Mouse (Mus musculus) right cerebral cortex, postnatal 36 days (tissue): Measurements from ENCODE around the gene Prss12.

Experiments used
- DNase-seq, 2 experiments: peaks; one replicate each; pipeline ENCODE4 v3.0.0; 2022; ENCODE audit warnings: low spot score in 2 of 2, mixed read lengths in 1 of 2

Prss12 gene

GRCm38 (mm10) chr3:123446708-123447537 is at the start of gene Prss12:
Gene Prss12 (plus strand): TSS chr3:123446913.
- peak; percentile 37 to 43 for DNase-seq

- DNase-seq, result no peak
Observed at GRCm38 (mm10) chr3:123397562-123398481, 48.9 kb upstream of the Prss12 start.

GRCm38 (mm10) chr3:123404945-123405344 is 41.8 kb upstream of the Prss12 start:
- no peak for DNase-seq

- no peak for DNase-seq
Observed at GRCm38 (mm10) chr3:123411821-123412578, 34.7 kb upstream of the Prss12 start.

DNA sequence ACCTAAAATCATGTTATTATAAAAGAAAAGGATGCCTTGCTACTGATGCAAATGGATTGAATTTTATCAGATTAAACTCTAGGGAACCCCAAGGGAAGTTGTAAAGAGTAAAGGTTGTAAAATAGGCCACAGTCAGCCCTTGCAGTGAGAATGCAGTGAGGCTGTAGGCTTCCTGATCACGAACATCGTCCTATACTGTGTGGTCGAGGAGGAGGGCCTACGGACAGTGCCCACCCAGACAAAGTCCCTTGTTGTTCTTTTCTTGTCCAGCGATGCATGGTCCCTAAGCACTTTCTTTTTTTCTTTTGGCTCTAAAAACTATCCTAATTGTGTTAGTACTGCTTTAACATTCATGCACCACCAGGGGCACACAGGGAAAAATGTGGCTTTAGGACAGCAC is 33.5 kb upstream of the Prss12 start:
- no peak for DNase-seq

DNA sequence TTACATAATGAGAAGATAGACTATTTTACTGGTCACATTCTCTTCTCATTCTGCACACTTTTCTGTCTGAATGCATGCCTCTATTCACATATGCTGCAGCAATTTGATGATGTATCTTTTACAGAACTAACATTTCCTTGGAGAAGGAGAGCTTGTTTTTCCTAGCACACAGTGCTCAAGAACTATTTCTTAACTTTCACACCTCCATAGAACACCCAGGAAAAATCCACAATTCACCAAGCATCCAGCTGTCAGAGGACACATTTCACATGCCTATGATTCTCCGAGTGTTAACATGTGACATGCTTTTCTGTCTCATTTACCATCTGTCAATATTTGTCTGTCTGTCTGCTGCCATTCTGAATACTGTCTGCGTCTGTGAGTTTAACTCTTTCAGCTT is 21.1 kb upstream of the Prss12 start:
- no peak for DNase-seq

DNA sequence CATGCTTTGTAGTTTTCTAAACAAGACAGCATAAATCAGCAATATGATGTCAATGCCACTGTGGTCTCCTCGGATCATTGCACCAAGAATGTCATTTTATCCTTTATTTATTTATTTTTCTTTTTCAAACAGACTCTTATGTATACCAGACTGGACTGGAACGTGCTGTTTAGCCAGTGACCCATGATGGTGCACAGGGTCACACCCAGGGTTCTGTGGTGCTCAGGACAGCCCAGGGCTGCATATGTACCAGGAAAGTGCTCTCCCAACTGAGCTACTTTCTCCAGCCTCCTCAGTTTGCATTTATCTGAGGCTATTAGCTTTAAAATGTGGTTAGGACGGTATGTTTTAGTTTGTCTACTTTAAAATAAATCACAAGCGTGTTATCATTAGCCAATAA is 18.7 kb upstream of the Prss12 start:
- no peak for DNase-seq

DNA sequence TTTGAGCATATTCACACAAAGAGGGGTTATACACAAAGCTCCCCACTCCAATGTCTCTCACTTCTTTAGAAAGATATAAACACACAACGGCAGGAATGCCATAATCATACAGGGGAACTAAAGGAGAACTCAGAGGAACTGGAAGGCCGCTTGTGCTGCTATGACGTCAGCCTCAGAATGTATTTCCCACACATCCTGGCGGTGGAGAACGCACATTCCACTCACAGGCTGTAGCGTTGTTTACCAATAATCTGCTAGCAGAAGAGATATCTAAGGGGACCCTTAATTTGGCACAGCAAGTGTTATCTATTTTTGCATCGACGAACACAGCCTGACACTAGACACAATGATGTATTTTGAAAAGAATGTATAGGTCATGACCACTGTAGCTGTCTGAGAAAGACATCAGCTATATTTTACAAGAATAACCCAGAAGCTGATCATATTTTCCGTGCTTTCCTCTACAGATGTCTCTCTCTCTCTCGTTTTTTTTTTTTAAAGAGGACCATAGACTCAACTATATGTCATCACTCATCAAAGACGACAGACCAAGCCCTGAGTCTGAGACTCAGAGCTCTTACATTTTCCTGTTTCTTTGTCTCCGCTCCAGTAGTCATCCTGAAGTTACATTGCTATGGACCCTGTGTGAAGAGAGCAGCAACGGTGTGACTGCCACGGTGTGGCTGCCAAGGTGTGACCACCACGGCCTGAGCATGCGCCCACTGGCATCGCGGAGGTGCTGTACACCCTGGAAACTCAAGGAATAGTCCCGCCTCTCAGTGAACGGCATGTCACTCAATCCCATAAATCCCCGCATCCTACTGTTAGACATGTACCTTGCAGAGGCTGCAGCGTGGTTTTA is 16.9 kb upstream of the Prss12 start:
- no peak for DNase-seq

DNA sequence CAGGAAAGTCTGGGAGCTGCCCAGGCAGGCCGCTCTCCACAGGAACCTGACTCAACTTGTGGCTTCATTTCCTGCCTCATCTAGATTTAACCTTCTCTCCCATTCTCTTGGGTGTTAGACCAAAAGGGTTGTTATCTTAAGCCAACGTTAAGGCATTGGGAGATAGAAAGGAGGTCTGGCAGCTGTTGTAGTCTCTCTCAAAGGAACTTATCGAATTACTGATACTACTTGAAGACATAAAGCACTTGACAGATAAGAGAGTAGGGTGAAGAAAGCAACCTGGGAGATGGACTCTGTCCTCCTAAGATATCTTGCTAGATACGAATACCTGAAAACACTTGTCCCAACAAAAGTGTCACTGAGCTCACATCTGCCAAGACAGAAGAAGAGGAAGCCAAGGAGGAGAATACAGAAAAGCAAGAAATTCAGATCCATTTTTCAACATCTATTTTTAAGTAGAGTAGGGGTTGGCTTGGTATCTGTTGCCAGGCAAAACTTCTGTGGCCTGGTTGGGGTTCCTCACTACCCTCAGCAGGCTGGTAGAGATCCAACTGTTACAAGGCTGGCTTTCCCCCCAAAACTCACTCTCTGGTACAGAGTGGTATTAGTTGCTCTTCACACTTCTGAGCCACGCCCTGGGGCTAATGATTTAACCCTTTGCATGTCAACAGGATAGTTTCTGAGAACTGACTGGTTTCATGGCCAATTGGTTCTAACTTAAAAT is 14.6 kb upstream of the Prss12 start:
- no peak for DNase-seq

DNA sequence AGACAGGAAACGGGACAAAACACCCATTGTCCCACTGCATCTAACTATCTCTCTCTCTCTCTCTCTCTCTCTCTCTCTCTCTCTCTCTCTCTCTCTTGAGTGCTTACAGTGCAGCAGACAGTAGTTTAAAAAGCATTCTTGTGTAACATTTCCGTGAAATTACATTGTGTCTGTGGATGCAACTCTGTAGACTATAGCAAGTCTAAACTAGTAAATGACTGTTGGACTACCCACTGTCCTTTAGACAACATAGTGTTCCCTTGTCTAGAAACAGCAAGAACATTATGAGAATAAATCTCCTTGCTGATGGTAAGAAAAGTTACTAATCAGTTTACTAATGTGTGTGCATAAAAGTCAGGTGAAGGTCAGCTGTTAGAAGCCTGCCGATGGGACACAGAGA is 13.4 kb upstream of the Prss12 start:
- no peak for DNase-seq

DNA sequence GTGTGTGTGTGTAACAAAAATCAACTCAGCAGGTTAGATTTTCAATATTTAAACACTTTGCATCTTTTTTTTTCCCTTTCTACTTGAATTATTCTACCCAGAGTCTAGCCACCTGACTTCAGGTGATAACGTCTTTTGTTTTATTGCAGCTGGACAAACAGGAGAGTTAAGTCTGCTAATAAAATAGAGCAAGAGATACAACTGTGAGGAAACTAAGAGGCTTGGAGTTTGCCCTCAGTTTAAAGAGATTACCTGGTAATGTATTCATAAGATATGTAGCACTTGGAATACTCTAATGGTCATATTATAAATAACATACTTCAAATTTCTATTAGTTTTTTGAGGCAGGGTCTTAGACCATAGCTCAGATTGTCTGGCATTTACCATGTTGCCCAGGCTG is 9.1 kb upstream of the Prss12 start:
- DNase-seq, result no peak

GRCm38 (mm10) chr3:123440490-123440889 is 6.2 kb upstream of the Prss12 start:
- no peak for DNase-seq

- no peak for DNase-seq
Observed at GRCm38 (mm10) chr3:123444466-123444865, 2.2 kb upstream of the Prss12 start.

DNA sequence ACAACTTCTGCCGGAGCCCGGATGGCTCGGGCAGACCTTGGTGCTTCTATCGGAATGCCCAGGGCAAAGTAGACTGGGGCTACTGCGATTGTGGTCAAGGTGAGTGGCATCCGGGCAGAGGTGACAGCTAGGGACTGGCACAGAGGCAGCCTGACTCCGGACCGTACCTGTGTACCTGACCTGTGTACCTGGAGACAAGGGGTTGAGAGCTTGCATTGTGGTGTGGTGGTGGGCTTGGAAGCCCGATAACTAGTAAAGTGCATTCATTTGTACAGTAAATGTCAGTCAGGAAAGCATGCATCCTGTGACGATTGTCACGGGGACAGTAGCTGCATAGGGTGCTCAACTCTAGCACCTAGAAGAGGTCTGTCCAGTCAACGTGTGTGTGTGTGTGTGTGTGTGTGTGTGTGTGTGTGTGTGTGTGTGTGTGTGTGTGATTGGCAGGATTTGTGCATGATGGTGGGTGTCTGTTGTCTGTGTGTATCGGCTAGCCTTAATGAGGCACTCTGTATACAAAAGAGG is 886 bp downstream of the Prss12 start:
- DNase-seq, result no peak

DNA sequence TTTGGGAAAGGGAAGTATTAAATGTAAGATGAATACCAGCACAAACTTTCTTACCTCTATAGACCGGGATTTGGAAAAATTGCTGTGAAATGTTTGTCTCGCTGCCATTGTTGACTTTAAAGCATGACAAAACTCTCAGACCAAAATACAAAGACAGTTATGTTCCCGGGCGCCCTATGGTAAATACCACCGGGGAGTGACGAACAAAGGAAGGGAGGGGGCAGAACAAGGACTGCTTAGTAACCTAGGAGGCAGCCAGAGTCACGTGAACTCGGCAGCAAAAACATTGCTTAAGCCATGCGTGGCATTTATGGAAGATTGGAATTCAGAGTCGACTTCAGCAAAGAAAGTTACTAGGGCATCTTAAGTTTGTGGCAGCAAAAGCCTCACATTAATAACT is 1.4 kb downstream of the Prss12 start:
- DNase-seq, result no peak

- DNase-seq, result no peak
Observed at GRCm38 (mm10) chr3:123450107-123450506, 3.4 kb downstream of the Prss12 start.

- DNase-seq, result no peak
Observed at GRCm38 (mm10) chr3:123452904-123453303, 6.2 kb downstream of the Prss12 start.

DNA sequence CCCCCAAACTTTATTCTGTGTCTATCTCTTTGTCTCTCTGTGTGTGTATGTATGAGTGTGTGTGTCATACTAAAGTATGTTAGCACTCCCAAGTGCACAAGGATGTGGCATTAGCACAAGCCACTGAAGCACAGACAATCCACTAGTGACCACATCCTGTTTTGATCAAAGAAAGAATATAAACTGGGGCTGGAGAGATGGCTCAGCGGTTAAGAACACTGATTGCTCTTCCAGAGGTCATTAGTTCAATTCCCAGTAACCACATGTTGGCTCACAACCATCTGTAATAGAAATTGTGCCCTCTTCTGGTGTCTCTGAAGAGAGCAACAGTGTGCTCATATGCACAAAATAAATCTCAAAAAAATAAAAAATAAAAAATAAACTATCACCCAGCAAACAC is 12.8 kb downstream of the Prss12 start:
- no peak for DNase-seq

DNA sequence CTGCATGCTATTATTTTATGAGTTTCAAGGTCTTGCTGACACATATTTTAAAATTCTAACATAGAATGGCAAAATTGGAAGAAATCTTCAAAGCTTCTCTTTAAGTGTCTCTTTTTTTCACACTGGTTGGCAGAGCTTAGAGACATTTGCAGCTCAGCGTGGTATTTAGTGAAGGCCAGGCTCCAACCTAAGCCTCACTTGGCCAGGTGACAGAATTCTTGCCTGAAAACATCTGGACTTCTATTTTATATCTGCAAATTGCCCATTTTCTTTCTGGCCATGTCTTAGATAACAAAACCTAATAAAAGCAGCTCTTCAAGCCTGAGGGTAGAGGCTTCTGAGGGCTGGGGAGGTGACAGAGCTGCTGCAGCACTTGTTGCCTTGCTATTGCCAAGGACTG is 13.7 kb downstream of the Prss12 start:
- DNase-seq, result no peak

DNA sequence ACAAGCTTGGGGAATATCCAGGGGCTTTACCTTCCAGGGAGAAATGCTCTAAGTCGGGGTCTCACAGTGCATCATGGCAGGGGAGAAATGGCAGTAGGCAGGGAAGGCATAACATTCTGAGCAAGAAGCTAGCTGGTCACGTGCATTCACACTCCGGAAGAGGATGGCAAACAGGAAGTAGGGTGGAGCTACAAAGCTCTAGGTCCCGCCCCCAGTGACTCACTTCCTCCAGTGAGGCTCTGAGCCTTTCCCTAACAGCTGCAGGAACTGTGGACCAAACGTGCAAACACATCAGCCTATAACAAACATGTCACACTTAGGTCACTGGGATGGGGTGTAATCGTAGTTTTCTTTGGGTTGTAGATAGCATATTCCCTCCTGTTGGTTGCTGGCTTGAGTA is 15.6 kb downstream of the Prss12 start:
- DNase-seq, result no peak
